Mouse (Mus musculus) mouse embryonic stem cell (cell line): ENCODE results near the gene Ttc7b.

Source experiments
- in situ Hi-C, 2 experiments: fragments of 300-500 bp; cut with MboI; formaldehyde crosslinking; loops; 1 replicate in 1 of 2; 3 replicates in 1 of 2; pipeline ENCODE4 v1.14.3; 2019 to 2020; ENCODE audit warnings: low sequenced_read_pairs in 2 of 2, low pct_unique_long_range_greater_than_20kb in 1 of 2, mixed read lengths in 1 of 2; ENCODE audit not compliant: unreplicated experiment in 1 of 2

The Ttc7b gene

DNA sequence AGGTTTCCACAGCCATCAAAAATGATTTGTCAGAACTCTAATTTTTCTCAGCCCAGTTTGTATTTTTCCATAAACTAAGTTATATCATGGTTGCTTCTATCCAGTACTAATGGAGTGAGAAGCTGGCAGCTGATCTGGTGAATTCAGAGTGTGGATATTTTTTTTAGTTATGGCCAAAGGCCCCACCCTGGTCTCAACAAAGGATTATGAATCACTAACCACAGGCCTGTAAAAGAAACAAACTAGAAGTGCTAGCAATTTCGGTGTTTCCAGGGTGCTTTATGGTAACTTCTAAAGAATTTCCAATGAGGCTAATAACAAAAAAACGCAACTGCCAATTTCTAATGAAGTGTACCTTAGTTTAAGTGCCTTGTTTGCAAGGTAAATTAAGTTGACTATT is 142.4 kb downstream of the Ttc7b start:
- in situ Hi-C loops, result no loop called here

DNA sequence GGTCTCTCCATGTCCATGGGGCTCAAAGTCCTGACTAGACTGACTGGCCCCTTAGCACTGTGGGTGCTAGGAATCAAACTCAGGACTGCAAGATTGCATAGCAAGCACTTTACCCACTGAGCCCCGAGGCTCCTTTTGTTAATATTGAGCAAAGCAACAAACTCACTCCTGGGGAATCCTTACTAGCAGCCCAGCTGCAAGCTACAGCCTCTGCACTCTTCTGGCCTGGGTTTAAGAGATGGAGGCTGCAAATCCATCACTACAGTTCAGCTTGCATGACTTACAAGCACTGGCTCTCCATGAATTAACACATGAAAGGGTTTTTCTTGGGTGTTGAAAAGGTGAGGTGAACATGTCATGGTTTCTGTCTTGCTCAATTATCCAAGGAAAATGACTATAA is 142.8 kb downstream of the Ttc7b start:
- in situ Hi-C loops, result no loop called here

DNA sequence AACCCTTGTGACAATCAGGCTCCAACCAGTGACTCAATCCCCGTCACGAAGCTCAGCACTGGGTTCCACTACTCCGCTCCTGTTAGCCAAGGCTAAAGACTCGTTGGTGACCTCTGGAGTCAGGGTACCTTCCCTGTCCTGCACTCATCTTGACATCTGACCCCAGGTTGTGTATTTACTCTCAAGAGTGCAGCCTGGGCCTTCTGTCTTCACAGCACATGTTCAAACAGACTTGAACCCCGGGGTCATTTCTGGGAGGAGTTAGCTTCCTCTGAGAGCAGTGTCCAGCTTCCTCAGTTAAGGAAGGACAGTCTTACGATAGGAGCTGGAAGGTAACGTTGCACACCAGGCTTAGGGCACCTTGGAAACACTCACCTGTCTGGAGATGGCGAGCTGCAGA is 144.8 kb downstream of the Ttc7b start:
- in situ Hi-C loops, result no loop called here

DNA sequence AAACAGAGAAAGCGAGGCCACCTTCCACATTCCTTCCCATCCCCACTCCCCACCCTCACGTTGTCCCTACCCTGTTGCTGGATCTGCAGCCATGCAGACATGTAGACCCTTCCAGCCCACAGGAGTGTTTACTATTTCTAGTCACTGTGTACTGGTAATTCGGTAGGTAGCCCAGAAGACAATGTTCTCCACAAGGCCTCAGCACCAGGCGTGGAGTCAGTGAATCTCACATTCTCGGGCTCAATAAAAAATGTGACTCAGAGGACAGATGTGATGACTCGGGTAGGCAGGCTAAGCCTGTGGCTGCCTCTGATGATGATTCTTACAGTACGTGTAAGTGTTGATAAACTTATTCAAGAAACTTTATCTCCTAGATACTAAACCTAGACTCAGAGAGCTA is 147.8 kb downstream of the Ttc7b start:
- in situ Hi-C loops, result no loop called here

DNA sequence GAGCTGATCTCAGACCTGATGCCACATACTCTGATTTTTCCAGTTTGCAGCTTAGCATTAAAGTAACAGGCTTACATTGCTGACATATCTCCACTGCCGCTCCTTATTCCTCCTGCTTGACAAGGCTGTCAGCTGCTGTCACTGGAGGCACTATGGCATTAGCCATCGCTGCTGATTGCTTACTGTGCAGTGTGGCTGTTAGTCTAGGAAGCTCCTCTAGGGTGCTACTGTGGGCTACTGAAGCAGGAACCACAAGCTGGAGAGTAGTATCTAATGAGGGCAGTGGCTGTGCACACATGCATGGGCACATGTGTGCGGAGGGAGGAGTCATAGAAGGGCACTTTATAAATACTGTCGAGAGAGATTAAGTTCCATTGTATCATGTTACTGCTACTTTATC is 148.6 kb downstream of the Ttc7b start:
- in situ Hi-C loops, result no loop called here

DNA sequence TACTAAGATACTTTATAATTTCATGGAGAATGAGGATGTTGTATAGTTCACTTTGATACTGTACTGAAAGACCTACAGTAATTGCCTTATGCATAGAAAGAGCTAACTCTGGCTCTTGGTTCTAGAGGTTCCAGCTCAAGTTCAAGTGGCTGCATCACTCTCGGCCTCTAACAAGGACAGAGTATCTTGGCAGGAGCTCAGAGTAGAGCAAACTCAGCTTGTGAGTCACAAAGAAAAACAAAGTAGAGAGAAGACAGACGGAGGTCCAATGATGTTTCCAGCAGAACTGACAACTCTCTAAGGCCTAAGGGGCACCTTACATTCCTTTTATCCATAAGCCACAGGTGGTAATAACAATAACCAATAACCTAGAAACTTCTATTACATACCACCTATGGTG is 150.8 kb downstream of the Ttc7b start:
- in situ Hi-C loops, result no loop called here

DNA sequence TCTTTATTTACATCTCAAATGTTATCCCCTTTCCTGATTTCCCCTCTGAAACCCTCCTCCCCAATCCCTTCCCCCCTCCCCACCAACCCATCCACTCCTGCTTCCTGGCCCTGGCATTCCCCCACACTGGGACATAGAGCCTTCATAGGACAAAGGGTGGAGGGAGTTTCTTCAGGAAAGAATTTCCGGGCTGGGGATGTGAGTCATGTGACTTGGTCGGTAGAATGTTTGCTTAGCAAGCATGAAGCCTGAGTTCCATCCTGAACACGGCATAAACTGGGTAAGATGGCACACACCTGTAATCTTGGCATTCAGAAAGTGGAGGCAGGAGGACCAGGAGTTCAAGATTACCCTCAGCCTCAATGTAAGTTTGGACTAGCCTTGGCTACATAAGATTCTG is 151.4 kb downstream of the Ttc7b start:
- in situ Hi-C loops, result no loop called here

DNA sequence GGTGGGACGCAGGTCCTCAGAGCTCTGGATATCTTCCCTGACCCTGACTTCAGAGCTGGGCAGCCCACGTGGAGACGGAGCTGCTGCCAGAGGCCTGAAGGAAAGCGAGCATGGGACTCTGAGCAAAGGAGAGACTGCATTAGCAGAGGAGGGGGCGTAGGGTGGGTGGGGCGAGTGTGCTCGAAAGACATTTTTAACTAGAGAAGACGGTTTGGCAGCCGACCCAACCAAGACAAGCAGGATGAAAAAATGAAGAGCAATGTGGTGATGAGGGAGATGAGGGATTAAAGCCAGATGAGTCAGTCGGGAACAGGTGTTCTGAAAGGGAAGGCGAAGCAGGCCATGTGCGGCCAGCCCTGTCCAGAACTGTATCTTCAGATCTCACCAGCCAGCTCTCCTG is 159.3 kb downstream of the Ttc7b start:
- in situ Hi-C loops, result no loop called here

DNA sequence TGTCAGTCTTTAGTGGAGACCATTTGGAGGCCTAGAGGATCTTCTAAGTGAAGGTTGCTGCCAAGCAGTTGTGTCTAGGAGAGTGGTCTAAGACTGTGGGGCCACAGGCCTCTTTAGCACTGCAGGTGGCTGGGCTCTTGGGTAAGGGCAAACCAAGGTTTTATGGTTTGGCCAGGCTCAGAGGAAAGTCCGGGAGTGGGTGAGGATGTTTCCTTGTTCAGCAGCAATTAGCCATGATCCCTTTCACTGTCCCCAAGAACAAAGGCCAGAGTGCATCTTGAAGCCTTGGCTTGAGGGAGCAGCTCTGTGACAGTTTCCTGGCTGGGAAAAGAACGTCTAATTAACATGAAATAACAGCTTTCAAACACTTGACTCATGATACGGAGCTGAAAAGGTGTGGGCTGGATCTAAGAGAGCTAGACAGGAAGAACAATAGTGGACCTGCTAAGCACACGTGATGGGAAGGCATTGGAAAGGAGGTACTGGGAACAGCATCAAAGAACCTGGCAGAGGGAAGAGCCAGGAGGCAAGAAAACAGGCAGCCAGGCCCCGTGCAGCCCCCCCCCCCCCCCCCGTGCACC is 162.5 kb downstream of the Ttc7b start:
- in situ Hi-C loops, result no loop called here

DNA sequence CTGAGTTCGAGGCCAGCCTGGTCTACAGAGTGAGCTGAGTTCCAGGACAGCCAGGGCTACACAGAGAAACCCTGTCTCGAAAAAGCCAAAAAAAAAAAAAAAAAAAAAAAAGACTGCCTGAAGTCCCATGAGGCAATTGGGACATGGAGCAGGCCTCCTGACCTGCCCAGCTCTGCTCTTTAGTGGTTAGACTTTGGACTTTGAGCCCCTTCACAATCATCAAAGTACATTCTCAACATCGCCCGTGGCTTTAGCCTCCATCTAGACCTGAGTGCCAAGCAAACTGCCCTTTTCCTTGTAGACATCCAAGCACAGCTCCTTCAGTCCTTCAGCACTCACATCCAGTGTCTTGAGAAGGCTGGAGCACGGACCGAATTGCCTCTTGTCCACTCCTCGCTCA is 164.2 kb downstream of the Ttc7b start:
- in situ Hi-C loops, result no loop called here

DNA sequence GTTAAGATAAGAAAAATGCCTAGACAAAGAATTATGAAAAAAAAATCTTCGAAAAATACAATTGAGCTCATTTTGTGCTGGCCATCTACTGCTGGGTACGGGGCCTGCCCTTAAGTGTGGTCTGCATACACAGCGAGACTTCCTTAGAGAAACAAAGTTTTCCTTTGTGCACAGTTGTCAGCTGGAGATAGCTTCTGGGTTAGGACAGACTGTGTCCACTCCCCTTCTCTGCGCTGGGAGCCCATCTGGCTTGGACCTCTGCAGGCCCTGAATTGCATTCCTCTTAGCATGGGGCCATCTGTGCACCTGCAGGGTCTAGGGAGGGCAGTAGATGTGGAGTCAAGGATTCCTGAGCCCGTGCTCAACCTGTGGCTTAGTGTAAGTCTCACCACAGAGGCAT is 165.1 kb downstream of the Ttc7b start:
- in situ Hi-C loops, result no loop called here

DNA sequence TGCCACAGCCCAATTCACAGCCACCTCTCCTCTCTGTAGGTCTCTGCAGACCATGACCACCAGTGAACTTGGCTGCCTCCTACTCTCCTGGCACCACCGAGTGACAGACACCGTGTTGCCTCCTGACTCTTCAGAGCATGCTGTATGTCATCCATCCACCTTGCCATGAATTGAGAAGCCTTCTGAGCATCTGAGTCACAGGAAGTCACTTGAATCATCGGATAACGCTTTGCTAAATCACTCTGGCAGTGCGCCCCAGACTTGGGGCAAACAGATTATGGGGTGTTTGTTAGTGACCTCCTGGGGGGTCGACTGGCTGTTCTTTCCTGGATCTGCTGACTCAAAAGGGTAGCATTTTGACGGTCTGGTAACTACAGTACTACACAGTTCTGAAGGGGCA is 166.7 kb downstream of the Ttc7b start:
- in situ Hi-C loops, result no loop called here

DNA sequence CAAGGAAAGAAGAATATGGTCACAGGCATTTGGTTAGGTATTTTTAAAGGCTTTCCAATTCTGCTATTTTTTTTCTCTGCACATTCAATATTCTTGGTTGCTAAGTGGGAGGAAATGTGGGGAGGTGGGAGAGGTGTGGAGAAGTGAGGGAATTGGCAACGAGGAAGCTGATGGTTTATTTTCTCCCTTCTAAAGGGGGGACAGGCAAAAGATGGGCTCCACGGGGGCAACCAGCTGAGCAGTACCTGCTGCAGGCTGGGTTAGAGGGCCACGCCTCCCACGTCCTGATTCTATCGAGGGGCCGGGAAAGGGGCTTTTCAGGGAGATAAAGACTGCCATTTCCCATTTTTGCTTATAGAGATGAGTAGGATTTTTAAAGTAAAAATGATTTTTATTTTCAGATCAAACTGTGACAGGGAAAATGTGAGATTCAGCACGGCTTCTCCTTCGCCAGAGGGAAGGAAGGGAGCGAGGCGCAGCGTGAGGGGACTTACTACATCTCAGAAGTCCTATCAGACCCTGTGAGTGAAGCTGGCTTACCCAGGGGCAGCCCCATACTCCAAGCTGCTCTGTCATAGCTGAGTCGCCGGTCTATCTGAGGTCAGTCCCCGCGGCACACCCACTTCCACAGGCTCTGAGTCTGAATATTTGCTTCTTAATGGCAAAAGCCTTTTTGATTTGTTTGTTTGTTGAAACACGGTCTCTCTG is 167.4 kb downstream of the Ttc7b start:
- in situ Hi-C loops, result no loop called here

DNA sequence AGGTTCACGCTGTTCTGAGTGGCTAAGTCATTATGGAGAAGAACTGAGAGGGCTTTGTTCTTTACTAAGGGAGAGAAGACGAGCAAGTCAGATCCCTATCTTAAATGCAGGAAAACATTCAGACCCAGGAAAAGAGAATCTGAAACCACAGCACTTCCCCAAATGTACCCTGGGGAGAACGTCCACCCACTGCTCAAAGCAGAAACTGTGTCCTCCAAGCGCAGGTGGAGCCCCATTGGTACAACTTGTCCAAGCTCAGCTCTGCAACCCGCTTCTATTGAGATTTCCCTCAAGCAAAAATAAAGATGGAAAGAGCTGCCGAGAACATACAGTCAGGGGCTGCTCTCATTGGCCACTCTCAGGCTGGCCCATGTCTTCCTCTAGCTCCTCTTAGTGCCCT is 168.5 kb downstream of the Ttc7b start:
- in situ Hi-C loops, result no loop called here

DNA sequence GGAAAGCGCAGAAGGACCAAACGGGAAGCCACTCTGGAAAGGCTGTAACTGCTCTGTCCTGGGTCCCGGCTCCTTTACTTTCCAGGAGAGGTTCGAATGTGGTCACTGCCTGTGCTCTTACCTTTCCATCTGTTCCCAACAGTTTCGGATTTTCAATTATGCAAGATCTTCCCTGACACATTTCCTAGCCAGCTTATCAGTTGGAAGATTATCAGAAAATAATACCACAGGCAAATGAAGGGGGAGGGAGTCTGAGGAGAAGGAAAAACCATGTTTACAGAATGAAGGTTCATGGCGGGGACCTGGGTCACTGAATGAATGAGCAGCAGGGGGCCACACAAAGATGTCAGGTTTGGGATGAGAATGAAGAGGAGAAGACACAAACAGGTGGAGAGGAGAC is 177.1 kb downstream of the Ttc7b start:
- in situ Hi-C loops, result no loop called here

DNA sequence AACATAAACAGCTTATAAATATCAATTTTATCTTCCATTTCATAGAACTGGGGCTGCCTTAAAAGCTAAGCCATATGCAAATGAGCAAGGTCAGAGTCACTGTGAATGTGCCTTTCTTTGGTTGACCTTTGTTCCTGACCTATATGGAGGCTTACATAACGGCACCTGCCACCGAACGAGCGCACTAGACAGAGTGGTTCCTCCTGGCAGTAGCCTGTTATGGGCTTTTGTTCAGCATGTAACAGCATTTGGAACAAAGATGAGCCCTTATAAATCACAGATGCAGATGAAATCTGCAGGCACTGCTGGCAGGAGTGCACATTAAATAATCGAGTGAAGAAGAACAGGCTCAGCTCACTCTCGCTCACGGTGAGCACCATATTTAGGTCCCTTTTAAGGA is 179.0 kb downstream of the Ttc7b start:
- in situ Hi-C loops, result no loop called here

DNA sequence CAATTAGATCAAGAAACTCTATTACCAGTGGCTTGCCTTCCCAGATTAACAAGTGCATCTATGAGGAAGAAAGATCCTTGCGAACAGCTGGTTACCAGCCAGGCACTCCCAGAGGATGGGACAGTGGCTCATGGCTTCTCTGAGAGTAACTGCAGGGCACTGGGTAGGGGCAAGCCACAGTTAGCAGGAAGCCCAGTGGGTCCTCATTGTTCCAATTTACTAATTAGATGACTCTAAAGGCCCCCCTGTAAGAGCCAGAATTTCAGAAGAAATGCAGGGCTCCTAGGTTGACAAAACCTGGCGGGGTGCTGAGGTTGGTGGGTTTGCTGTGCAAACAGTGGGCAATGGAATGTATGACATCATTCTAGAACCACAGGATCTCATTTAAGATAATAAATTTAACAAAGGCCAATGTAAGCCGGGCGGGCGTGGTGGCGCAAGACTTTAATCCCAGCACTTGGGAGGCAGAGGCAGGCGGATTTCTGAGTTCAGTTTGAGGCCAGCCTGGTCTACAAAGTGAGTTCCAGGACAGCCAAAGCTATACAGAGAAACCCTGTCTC is 179.6 kb downstream of the Ttc7b start:
- in situ Hi-C loops, result no loop called here

DNA sequence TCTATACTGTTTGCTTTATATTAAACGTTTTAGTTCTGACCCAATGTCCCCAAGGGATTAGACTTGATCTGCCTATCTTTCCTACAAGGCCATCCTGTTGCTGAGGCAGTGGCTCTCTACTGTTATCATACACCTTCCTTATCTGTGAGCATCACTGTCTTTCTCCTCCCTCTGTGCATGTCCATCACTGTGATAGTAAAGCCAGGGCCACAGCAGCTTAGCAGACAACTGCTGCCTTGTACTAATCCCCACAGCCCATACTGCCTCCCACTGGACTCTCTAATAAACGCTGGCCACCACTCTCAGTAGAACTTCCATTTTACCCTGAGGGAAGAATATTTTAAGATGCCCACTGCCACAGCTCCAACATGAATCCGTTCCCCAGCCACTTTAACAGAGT is 182.6 kb downstream of the Ttc7b start:
- in situ Hi-C loops, result no loop called here

DNA sequence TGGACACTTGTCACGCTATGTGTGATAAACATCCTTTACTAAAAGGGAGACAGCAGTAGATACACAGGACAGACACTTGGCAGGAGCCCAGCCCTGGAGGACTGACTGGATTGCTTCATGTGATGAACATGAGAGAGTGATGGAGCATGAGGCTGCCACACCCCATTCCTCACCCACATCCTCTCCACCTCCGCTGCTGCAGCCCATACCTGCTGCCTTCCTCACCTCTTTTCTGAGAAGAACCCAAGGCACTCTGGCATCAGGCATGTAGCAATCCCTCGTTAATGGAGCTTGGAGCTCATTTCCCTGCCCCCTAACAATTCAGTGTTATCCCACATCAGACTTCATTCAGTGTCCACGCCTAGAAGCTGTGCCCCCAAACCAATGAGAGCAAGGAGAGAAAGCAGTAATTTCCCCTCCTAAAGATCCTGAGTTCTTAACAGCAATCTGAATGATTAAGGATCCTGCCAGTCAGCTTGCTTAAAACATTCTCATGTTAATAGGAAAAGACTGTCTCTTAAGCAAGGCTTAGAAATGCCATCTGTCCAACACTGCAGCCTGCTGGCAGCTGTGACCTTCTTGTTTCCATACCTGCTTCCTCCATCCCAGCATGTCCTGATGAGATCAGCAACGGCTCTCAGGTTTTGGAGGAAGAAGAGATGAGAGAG is 183.1 kb downstream of the Ttc7b start:
- in situ Hi-C loops, result no loop called here

DNA sequence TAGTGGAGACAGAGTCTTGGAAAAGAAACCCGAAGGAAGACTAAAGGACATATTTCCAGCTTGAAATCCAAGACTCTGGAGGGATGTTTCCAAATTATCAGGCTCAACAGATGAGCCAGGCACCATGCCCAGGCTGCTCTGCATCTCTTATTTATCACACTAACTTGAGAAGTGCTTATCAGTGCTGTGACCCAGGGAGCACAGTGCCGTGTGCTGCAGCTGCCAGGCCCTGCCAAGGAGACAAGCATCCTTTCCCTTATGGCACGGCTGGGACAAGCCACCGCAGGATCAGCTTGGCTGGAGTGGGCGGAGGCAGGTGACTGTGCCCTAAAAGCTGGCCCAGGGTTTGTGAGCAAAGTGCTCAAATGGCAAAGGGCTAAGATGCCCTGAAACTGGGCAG is 184.4 kb downstream of the Ttc7b start:
- in situ Hi-C loops, result no loop called here
